Mouse (Mus musculus): ENCODE results near the gene BC035044.

Gene BC035044

GRCm38 (mm10) chr6:128852766-128853165 is 38.2 kb downstream of the BC035044 start:
- in situ Hi-C loops (cut with MboI, MseI), result loop anchor here (5.0 to 10.0 kb wide), 5 partner anchors 215 to 520 kb away; no protein-coding TSS in a partner anchor

- in situ Hi-C loops (cut with MboI, MseI), result loop anchor here (5.0 to 10.0 kb wide), 5 partner anchors 216 to 521 kb away; no protein-coding TSS in a partner anchor
Measured at GRCm38 (mm10) chr6:128851151-128851550, 39.8 kb downstream of the BC035044 start.

- in situ Hi-C loops (cut with MboI, MseI), result loop anchor here (5.0 to 10.0 kb wide), 5 partner anchors 217 to 522 kb away; no protein-coding TSS in a partner anchor
Measured at GRCm38 (mm10) chr6:128850671-128851070, 40.3 kb downstream of the BC035044 start.

DNA sequence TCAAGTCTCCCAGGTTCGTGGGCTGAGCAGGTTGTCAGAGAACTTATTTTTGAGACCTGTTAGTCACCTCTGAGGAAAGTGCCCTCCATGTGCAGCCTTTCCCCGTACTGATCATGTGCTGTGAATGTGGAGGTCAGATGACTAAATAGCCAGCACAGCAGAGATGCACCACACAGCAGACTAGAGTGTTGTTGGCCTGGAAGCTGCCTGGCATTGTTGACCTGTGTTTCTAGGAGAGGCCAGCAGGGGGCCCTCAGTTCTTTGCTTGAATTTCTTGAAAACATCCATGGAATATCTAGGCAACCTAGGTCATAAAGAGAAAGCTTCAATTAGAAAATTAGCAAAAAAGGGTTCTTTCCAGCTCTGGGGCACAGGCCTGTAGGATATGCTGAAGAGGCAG is 41.0 kb downstream of the BC035044 start:
- in situ Hi-C loops (cut with MboI, MseI), result loop anchor here (5.0 to 25.0 kb wide), 7 partner anchors 217 to 1913 kb away; partner anchors contain the start of genes D6Wsu163e (in 1 of the 2) and Rad51ap1 (in 1 of the 2)

DNA sequence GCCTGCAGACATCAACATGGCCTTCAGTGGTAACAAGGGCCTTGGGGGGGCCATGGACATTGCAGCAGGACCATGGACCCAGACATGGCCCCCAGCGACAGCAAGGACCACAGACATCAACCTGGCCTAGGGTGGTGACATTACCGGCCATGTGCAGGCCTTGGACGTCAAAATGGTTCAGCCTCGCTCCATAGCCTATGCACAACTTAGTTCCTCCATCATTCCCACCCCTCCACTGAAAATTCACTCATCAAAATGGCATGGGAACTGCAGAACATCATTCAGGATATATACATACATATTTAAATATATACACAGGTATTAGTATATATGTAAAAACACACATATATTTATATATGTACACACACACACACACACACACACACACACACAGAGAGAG is 43.5 kb downstream of the BC035044 start:
- in situ Hi-C loops (cut with MboI, MseI), result loop anchor here in 1 of 2 experiments (25.0 kb wide), 2 partner anchors 1585 to 1910 kb away; partner anchors contain the start of genes D6Wsu163e and Rad51ap1

GRCm38 (mm10) chr6:128845998-128846542 is 44.9 kb downstream of the BC035044 start:
- in situ Hi-C loops (cut with MboI, MseI), result loop anchor here in 1 of 2 experiments (25.0 kb wide), 2 partner anchors 1584 to 1909 kb away; partner anchors contain the start of genes D6Wsu163e and Rad51ap1

DNA sequence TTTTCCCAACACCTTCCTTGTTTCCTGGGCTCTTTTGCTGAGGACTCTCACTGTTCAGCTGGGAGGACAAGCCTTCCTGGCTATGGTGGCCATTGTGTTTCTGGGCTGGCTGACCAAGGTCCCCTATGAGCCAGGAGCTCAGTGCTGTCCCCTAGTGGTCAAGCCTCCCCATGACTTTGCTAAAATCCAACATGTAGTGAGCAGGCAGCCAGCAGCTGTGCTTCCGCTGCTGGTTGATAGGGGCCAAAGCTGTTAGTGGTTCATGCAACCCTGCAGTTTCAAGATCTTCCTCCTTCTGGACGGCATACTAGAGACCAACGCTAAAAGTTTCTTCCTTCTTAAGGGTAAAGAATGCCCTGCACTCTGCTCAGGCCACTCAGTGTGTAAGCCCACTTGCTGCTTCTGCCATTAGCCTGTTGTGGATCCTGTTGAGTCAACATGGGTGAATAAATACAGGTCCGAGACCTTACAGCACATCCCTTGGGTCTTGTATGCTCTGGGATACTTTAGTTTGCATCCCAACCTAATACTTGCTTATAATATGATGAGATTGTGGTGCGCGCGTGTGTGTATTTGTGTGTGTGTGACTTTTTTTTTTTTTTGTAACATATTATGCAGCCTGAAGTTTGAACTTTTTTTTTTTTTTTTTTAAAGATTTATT is 45.5 kb downstream of the BC035044 start:
- in situ Hi-C loops (cut with MboI, MseI), result loop anchor here in 1 of 2 experiments (25.0 kb wide), 2 partner anchors 1583 to 1908 kb away; partner anchors contain the start of genes D6Wsu163e and Rad51ap1

DNA sequence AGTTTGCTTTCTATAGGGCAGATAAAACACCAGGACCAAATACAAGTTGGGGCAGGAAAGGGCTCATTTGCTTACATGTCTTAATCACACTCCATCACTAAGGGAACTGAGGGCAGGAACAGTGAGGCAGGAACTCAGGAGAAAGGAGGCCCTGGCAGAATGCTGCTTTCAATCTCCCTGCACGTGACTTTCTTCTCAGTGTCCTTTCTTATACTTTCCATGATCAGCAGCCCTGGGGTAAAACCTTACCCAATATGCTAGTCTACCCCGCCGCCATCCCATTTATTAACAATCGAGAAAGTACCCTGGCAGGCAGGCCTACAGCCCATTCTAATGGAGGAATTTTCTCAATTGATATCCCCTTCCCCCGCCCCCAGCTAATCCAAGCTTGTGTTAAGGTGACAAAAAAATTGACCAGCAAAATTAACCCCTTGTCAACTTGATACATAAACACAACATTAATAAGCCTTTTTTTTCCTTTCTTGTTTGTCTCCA is 46.3 kb downstream of the BC035044 start:
- in situ Hi-C loops (cut with MboI, MseI), result loop anchor here (5.0 to 25.0 kb wide), 4 partner anchors 37 to 1907 kb away; partner anchors contain the start of genes D6Wsu163e (in 1 of the 2) and Rad51ap1 (in 1 of the 2)

- in situ Hi-C loops (cut with MboI, MseI), result loop anchor here (5.0 to 25.0 kb wide), 4 partner anchors 37 to 1907 kb away; partner anchors contain the start of genes D6Wsu163e (in 1 of the 2) and Rad51ap1 (in 1 of the 2)
Measured at GRCm38 (mm10) chr6:128844131-128844530, 46.8 kb downstream of the BC035044 start.

DNA sequence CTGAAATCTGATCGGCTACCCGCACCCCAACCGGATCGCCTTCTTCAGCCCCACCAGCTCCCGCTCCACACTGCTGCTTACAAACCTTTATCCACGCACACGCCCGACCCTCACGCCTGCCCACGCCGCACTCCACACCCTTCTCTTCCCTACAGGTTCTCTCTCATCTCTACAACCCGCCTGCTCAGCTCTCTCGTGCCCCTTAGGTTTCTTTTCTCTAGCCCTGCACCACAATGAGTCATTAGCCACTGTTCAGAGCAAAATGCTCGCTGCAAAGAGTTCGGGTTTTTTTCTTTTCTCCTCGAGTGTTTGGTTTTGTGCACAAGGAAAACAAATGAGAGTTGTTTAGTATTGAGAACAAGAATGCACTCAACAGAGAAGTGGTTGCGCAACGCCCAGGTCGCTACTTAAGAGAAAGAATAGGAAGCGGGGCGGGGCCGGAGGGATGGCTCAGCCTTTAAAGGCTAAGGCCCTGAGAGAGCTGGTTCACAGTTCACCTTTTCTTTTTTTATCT is 47.4 kb downstream of the BC035044 start:
- in situ Hi-C loops (cut with MboI, MseI), result loop anchor here (5.0 to 25.0 kb wide), 4 partner anchors 36 to 1906 kb away; partner anchors contain the start of genes D6Wsu163e (in 1 of the 2) and Rad51ap1 (in 1 of the 2)

- in situ Hi-C loops (cut with MboI, MseI), result loop anchor here (5.0 to 25.0 kb wide), 4 partner anchors 36 to 1906 kb away; partner anchors contain the start of genes D6Wsu163e (in 1 of the 2) and Rad51ap1 (in 1 of the 2)
Measured at GRCm38 (mm10) chr6:128842945-128843478, 47.9 kb downstream of the BC035044 start.

- in situ Hi-C loops (cut with MboI, MseI), result loop anchor here (5.0 to 25.0 kb wide), 4 partner anchors 35 to 1905 kb away; partner anchors contain the start of genes D6Wsu163e (in 1 of the 2) and Rad51ap1 (in 1 of the 2)
Measured at GRCm38 (mm10) chr6:128842356-128842944, 48.5 kb downstream of the BC035044 start.

GRCm38 (mm10) chr6:128841327-128842089 is 49.4 kb downstream of the BC035044 start:
- in situ Hi-C loops (cut with MboI, MseI), result loop anchor here (5.0 to 25.0 kb wide), 4 partner anchors 34 to 1904 kb away; partner anchors contain the start of genes D6Wsu163e (in 1 of the 2) and Rad51ap1 (in 1 of the 2)

GRCm38 (mm10) chr6:128840669-128841068 is 50.3 kb downstream of the BC035044 start:
- in situ Hi-C loops (cut with MboI, MseI), result loop anchor here (5.0 to 25.0 kb wide), 4 partner anchors 33 to 1903 kb away; partner anchors contain the start of genes D6Wsu163e (in 1 of the 2) and Rad51ap1 (in 1 of the 2)

DNA sequence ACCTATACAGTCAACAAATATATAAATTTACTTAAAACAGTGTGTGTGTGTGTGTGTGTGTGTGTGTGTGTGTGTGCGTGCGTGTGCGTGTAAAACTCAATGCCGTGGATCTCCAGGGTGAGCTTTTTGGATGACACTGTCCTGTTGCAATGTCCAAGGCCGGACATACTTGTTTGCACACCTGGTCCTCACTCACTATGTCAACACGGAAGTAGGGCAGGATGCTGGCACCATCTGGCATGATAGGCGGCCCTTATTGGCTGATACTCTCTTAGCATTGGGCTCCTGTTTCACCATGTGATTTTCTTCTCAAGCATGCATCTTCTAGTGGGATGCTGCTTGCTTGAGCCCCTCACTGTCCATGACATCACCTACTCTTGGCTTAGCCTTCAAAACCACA is 51.0 kb downstream of the BC035044 start:
- in situ Hi-C loops (cut with MboI, MseI), result loop anchor here (5.0 to 25.0 kb wide), 5 partner anchors 33 to 1903 kb away; partner anchors contain the start of genes D6Wsu163e (in 1 of the 2) and Rad51ap1 (in 1 of the 2)

- in situ Hi-C loops (cut with MboI, MseI), result loop anchor here (5.0 to 25.0 kb wide), 3 partner anchors 37 to 1902 kb away; partner anchors contain the start of genes D6Wsu163e (in 1 of the 2) and Rad51ap1 (in 1 of the 2)
Measured at GRCm38 (mm10) chr6:128839266-128839771, 51.6 kb downstream of the BC035044 start.

DNA sequence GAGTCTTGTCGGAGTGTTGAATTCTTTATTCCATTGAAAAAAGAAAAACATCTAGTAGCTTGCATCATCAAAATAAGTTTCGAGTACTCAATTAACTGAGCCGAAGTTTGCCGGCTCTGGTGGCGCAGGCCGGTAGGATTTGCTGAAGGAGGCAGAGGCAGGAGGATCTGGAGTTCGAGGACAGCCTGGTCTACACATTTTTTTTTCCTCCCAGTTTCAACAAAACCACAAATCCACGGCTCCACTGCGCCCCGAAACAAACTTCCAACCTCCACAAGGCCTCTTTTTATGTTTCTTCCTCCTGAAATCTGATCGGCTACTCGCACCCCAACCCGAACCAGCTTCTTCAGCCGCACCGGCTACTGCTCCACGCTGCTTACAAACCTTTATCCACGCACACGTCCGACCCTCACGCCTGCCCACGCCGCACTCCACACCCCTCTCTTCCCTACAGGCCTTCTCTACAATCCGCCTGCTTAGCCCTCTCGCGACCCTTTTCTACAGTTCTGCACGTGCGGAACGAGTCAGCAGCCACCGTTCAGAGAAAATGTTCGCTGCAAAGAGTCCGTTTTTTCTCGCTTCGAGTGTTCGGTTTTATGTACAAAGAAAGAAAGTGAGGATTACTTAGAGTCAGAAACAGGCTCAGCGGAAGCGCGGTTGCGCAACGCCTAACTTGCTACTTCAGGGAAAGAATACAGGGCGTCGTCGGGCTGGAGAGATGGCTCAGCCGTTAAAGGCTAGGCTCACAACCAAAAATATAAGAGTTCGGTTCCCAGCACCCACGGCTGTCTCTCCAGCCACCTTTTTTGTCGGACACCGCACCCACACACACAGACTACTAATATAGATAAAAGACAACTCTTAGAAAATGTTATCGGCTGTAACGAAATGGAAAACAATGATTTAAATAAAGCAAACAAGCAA is 52.3 kb downstream of the BC035044 start:
- in situ Hi-C loops (cut with MboI, MseI), result loop anchor here (5.0 to 25.0 kb wide), 3 partner anchors 36 to 1901 kb away; partner anchors contain the start of genes D6Wsu163e (in 1 of the 2) and Rad51ap1 (in 1 of the 2)
